ENCODE assay signal across 18 mouse cellular contexts in genomic region chr17:24300651-24301050, GRCm38 (mm10). TPM values are rescaled to one million over a fixed set of nuclear protein-coding genes. Genes with fewer than 3 reads are reported as not detected.
"Had no signal": no experiment of that assay in that cellular context is flagged by ENCODE, and none has a peak within 500 bp of the region (broad histone marks: within the 10 kb centered on the region; RNA-seq: fewer than 3 reads in every experiment).

No protein-coding gene starts in this region.

- H3K4me1 ChIP-seq: lung, embryonic 15.5 days; midbrain, embryonic 13.5 days; midbrain, embryonic 15.5 days; neural tube, embryonic 12.5 days; stomach, embryonic 15.5 days had no signal

- H3K36me3 ChIP-seq: lung, embryonic 15.5 days; midbrain, embryonic 13.5 days; midbrain, embryonic 15.5 days; neural tube, embryonic 12.5 days; stomach, embryonic 15.5 days had no signal

- DNase-seq: lung, postnatal 14 days; lung, postnatal 36 days; right cerebral cortex, postnatal 14 days; thymus, adult 2 months; thymus, postnatal 25 days; thymus, postnatal 4 days had no signal

- H3K9me3 ChIP-seq: lung, embryonic 15.5 days; megakaryocyte, embryonic 14.5 days; midbrain, embryonic 13.5 days; midbrain, embryonic 15.5 days; neural tube, embryonic 12.5 days; stomach, embryonic 15.5 days had no signal

- H3K9ac ChIP-seq: lung, embryonic 15.5 days; midbrain, embryonic 13.5 days; midbrain, embryonic 15.5 days; neural tube, embryonic 12.5 days; stomach, embryonic 15.5 days had no signal

- H3K4me3 ChIP-seq: lung, embryonic 15.5 days; megakaryocyte, embryonic 14.5 days; midbrain, embryonic 13.5 days; midbrain, embryonic 15.5 days; neural tube, embryonic 12.5 days; stomach, embryonic 15.5 days had no signal

- H3K4me2 ChIP-seq: lung, embryonic 15.5 days; midbrain, embryonic 11.5 days; midbrain, embryonic 13.5 days; midbrain, embryonic 15.5 days; neural tube, embryonic 12.5 days; stomach, embryonic 15.5 days had no signal

- H3K27me3 ChIP-seq: lung, embryonic 15.5 days; midbrain, embryonic 13.5 days; midbrain, embryonic 15.5 days; neural tube, embryonic 12.5 days; stomach, embryonic 15.5 days had no signal

- ATAC-seq: lung, postnatal 0 days; midbrain, embryonic 13.5 days; midbrain, embryonic 15.5 days had no signal

- H3K27ac ChIP-seq: lung, embryonic 15.5 days; macrophage; midbrain, embryonic 13.5 days; midbrain, embryonic 15.5 days; neural tube, embryonic 12.5 days; stomach, embryonic 15.5 days; stomach, postnatal 0 days had no signal

RNA-seq across cellular contexts. Expression of gene Abca17, which starts 50.2 kb away (rescaled TPM):
- total RNA-seq: megakaryocyte progenitor cell, adult 5-6 weeks; monocyte, adult 5-6 weeks had no signal
- polyA plus RNA-seq: midbrain, embryonic 11.5 days; stomach, postnatal 0 days had no signal
